Mouse (Mus musculus) common myeloid progenitor, adult 5-6 weeks (primary cell): ENCODE measurements around the gene Zfp804a. TPM values are rescaled to one million over a fixed set of nuclear protein-coding genes. Genes with fewer than 3 reads are reported as not detected.

Experiments used
- ATAC-seq: replicated peaks from 2 replicates; pipeline ENCODE4 v1.8.0; 2016; ENCODE audit warnings: low read depth, mild to moderate bottlenecking, moderate TSS enrichment, inconsistent platforms; ENCODE audit not compliant: poor library complexity, severe bottlenecking
- total RNA-seq: library from RNA; stranded (forward); fragments of 200-1000, 187-1606 nt; gene quantifications from 2 replicates; pipeline ENCODE4 v1.2.3, GENCODE M21; 2017

Gene Zfp804a
- total RNA-seq, 1 experiment from 2014 or later = not detected

DNA sequence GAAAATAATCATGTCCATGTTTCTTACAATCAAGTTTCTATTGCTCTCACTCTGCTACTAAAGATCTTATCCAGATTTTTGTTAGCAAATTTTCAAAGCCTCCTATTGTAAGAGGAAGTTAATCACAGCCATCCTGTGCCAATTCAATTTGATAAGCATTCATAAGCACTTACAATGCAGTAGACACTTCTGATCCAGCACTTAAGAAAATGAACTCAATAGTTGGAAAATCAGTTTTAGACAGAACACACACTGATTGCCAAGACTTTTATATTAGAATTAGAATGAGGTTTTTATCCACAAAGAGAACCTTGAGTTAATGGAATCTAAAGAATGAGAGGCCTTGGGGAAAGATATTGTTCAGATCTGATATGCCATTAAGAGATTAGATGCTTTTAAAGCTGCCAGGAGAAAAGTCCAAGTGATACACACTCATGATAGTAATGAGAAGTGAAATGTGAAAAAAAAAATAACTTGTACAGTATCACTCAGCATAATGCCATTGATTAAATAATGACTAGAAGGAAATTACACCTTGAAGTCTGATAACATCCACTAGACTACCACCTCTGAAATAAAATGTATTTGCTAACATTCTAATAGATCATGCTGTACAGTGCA, 194.0 kb downstream of the Zfp804a start:
- no peak for ATAC-seq

DNA sequence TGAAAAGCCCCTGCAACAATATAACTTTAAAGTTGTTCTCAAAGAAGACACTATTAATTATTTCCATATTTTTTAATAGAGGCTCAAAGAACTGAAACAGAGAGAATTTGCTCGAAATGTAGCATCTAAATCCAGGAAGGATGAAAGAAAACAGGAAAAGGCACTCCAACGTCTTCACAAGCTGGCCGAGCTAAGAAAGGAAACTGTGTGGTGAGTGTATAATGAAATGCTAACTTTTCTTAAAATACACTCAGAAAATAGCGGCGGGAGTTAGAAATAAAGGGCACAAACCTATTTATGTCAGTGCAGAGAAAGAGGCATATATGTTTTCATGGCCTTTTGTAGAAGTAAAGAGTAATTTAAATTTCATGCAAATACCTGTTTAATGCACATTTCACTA, 200.4 kb downstream of the Zfp804a start:
- ATAC-seq = no peak

DNA sequence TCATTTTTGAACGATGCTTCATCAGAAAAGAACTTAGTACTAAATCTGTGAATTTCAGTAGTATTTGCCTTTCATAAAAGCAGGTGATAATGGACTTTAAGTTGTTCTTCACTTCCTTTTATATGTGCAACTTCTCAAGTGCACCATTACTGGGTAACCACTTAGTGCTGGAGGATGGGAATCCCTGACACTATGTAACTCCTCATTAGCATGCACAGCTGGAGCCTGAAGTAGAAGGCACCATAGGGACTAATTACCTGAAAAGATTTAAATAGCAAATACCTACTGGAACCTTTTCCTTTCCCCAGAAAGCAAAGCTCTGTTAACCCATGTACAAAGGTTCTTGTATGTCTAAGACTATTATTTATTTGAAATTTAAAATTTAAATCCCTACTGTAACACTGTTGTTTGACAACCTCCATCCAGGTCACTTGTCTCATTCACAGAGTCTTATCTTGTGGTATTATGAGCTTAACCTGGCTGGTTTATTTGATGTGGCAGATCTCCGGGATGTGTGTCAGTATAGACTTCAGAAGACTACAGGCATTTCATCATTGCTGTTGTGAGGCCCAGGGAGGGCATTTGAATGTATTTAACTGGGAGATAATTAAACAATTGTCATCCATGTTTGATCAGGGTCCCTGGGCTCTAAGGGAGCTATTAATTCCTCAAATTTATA, 229.7 kb downstream of the Zfp804a start:
- ATAC-seq = no peak

DNA sequence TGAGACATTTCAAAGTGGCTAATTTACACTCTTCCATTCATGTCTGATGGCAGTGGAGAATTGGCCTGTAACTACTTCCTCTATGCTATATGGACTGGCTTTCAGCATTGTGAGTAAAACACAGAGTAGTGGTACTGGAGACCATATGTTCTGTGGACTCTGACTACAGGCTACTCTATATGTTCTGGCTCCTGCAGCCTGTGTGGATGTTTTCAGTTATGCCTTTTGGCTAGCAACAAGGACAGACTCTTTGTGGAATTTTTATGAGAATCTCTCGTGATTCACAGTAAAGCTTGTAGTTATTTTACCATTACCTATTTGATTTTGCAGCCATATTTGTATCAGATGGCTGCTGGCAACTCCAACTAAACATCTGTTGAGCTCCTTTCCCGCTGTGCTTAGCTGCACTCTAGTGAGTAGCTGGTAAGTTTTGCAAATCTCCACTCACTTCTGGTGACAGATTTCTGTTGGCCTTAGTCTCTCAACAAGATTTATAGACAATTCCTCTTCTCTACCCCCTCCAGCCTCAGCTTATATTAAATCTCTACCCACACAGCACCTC, 242.0 kb downstream of the Zfp804a start:
- no peak for ATAC-seq
